Mouse (Mus musculus): Measurements from ENCODE around the gene Scgb2b7.
"Not testable (repeated sequence)": the region's sequence is repeated elsewhere in the genome, so short reads cannot be mapped to it uniquely, and the experiment has no call there.

Gene Scgb2b7

GRCm38 (mm10) chr7:31705657-31706056 is at the start of gene Scgb2b7:
Scgb2b7 (minus strand) TSS chr7:31705757.
- DNase-seq (ENCODE audit: low spot score) = not testable (repeated sequence)

- not testable (repeated sequence) for DNase-seq (ENCODE audit: low spot score)
These were observed 6.8 kb upstream of the Scgb2b7 start, which contains the start of gene Scgb1b7 for GRCm38 (mm10) chr7:31712365-31712764. Scgb1b7 (plus strand) TSS chr7:31712665.
